Mouse (Mus musculus) midbrain, embryonic 11.5 days (tissue): ENCODE measurements around the gene Rnf166. TPM values are rescaled to one million over a fixed set of nuclear protein-coding genes. Genes with fewer than 3 reads are reported as not detected.

Source experiments
- ATAC-seq: fragments of 200-750 bp; cut with Nextera tagmentation; 2 replicates; pipeline ENCODE4 v1.8.0; 2017; ENCODE audit warnings: moderate TSS enrichment, moderate library complexity; ENCODE audit not compliant: low FRiP score
- DNase-seq: peaks from one replicate; pipeline ENCODE4 v3.0.0; 2015; ENCODE audit warnings: low spot score; ENCODE audit errors: missing footprints
- H3K27ac ChIP-seq: fragments of 300-500 bp; sonication (generic); 2 replicates; pipeline ENCODE4 v1.5.1; 2014; ENCODE audit warnings: low read depth, low read length
- H3K27me3 ChIP-seq: fragments of 300-500 bp; sonication (generic); 2 replicates; pipeline ENCODE4 v1.6.1; 2014; ENCODE audit warnings: mild to moderate bottlenecking, low read length, moderate library complexity, mixed read lengths; ENCODE audit not compliant: control insufficient read depth, insufficient read depth
- H3K36me3 ChIP-seq: fragments of 300-500 bp; sonication (generic); 2 replicates; pipeline ENCODE4 v1.6.1; 2014; ENCODE audit warnings: mild to moderate bottlenecking, low read length, moderate library complexity, mixed read lengths; ENCODE audit not compliant: control insufficient read depth, insufficient read depth
- H3K4me1 ChIP-seq: fragments of 300-500 bp; sonication (generic); 2 replicates; pipeline ENCODE4 v1.6.1; 2014; ENCODE audit warnings: low read length; ENCODE audit not compliant: control insufficient read depth, insufficient read depth
- H3K4me2 ChIP-seq: fragments of 300-500 bp; sonication (generic); 2 replicates; pipeline ENCODE4 v1.6.1; 2014; ENCODE audit warnings: mild to moderate bottlenecking, moderate library complexity
- H3K4me3 ChIP-seq: fragments of 300-500 bp; sonication (generic); 2 replicates; pipeline ENCODE4 v1.5.1; 2014; ENCODE audit warnings: low read depth, low read length
- H3K9ac ChIP-seq: fragments of 300-500 bp; sonication (generic); 2 replicates; pipeline ENCODE4 v1.6.1; 2014; ENCODE audit warnings: low read length
- H3K9me3 ChIP-seq: fragments of 300-500 bp; sonication (generic); 2 replicates; pipeline ENCODE4 v1.6.1; 2016; ENCODE audit warnings: low read length; ENCODE audit not compliant: control insufficient read depth
- WGBS: fragments of 180-500 bp; shearing (Covaris S2); extraction: QIAGEN DNeasy Blood & Tissue Kit; methylation state at CpG from one replicate; pipeline ENCODE4 v1.1.7; 2014; 5-methylcytosine and 5-hydroxymethylcytosine counted together
- polyA plus RNA-seq: library from polyadenylated mRNA; unstranded; fragments of >200 nt; fragmentation: Nextera tagmentation; extraction: Ambion mirVana; gene quantifications from 2 replicates; pipeline ENCODE4 v1.2.1, GENCODE M21; 2014

Rnf166 gene
- polyA plus RNA-seq: 23.2 and 29.7 TPM in 2 replicates

- H3K36me3 ChIP-seq: peaks cover 10% of the 10 kb centered on the region
- H3K4me3 ChIP-seq: peak within 1 kb of the TSS; percentile 61
- ATAC-seq (peak; percentile 95), DNase-seq (peak; percentile 100)
- no peak within 1 kb of the TSS for H3K27ac ChIP-seq
- no peaks in the 10 kb centered on the region for H3K27me3 ChIP-seq
- peak within 1 kb of the TSS; percentile 69 for H3K9ac ChIP-seq
- peak within 1 kb of the TSS; percentile 92 for H3K4me2 ChIP-seq
- H3K9me3 ChIP-seq: no peaks in the 10 kb centered on the region
- H3K4me1 ChIP-seq: peaks cover 15% of the 10 kb centered on the region
- under 1% methylated on average over 94 of the region's 103 CpGs for WGBS
Measured at GRCm38 (mm10) chr8:122475580-122476320, at the start of gene Rnf166, which contains the start of gene Ctu2. Rnf166 (minus strand) TSS chr8:122476064. Ctu2 (plus strand) TSS chr8:122476143.

- DNase-seq (no peak), ATAC-seq (no peak)
- Histone ChIP-seq H3K27me3 (no peaks in the 10 kb centered on the region), H3K27ac (no peak overlapping the region), H3K4me3 (no peak overlapping the region), H3K4me2 (no peak overlapping the region), H3K4me1 (peaks cover 9% of the 10 kb centered on the region), H3K9ac (no peak overlapping the region), H3K9me3 (no peaks in the 10 kb centered on the region), H3K36me3 (no peaks in the 10 kb centered on the region)
- 83% methylated on average over 6 of the region's 6 CpGs for WGBS
Measured at GRCm38 (mm10) chr8:122525004-122525403, 49.1 kb upstream of the Rnf166 start.

- ATAC-seq (no peak), DNase-seq (no peak)
- Histone ChIP-seq H3K4me1 (peaks cover 9% of the 10 kb centered on the region), H3K9ac (no peak overlapping the region), H3K36me3 (no peaks in the 10 kb centered on the region), H3K4me3 (no peak overlapping the region), H3K27me3 (no peaks in the 10 kb centered on the region), H3K9me3 (no peaks in the 10 kb centered on the region), H3K27ac (no peak overlapping the region), H3K4me2 (no peak overlapping the region)
- 91% methylated on average over 6 of the region's 6 CpGs for WGBS
Measured at GRCm38 (mm10) chr8:122524506-122524905, 48.6 kb upstream of the Rnf166 start.

- 0 out of 2 replicates have a peak overlapping the region, but pooled peaks have one; percentile 25 for H3K9ac ChIP-seq
- peak overlapping the region; percentile 30; the same call in 1 of the 2 replicates for H3K27ac ChIP-seq
- no peak overlapping the region for H3K4me3 ChIP-seq
- H3K36me3 ChIP-seq: no peaks in the 10 kb centered on the region
- ATAC-seq: no peak
- WGBS: 27% methylated on average over 23 of the region's 23 CpGs
- H3K4me1 ChIP-seq: peaks cover 9% of the 10 kb centered on the region
- H3K9me3 ChIP-seq: no peaks in the 10 kb centered on the region
- 0 out of 2 replicates have a peak overlapping the region, but pooled peaks have one; percentile 7 for H3K4me2 ChIP-seq
- H3K27me3 ChIP-seq: no peaks in the 10 kb centered on the region
- DNase-seq: no peak
Measured at GRCm38 (mm10) chr8:122523652-122524360, 47.9 kb upstream of the Rnf166 start.

- ATAC-seq (no peak), DNase-seq (no peak)
- no peak overlapping the region; the same call in 1 of the 2 replicates for H3K4me2 ChIP-seq
- H3K4me3 ChIP-seq: no peak overlapping the region
- no peaks in the 10 kb centered on the region for H3K27me3 ChIP-seq
- 55% methylated on average over 14 of the region's 14 CpGs for WGBS
- H3K36me3 ChIP-seq: no peaks in the 10 kb centered on the region
- no peaks in the 10 kb centered on the region for H3K9me3 ChIP-seq
- H3K4me1 ChIP-seq: peaks cover 10% of the 10 kb centered on the region
- H3K9ac ChIP-seq: no peak overlapping the region
- peak overlapping the region; percentile 30; the same call in 1 of the 2 replicates for H3K27ac ChIP-seq
Measured at GRCm38 (mm10) chr8:122522796-122523651, 47.2 kb upstream of the Rnf166 start.

- no peak overlapping the region for H3K9ac ChIP-seq
- H3K4me1 ChIP-seq: peaks cover 17% of the 10 kb centered on the region
- no peak overlapping the region for H3K4me3 ChIP-seq
- H3K4me2 ChIP-seq: no peak overlapping the region
- no peak for DNase-seq
- H3K9me3 ChIP-seq: no peaks in the 10 kb centered on the region
- no peak overlapping the region for H3K27ac ChIP-seq
- no peak for ATAC-seq
- no peaks in the 10 kb centered on the region for H3K36me3 ChIP-seq
- no peaks in the 10 kb centered on the region for H3K27me3 ChIP-seq
- WGBS: 81% methylated on average over 11 of the region's 11 CpGs
Measured at GRCm38 (mm10) chr8:122520611-122521010, 44.7 kb upstream of the Rnf166 start.

GRCm38 (mm10) chr8:122517541-122518190 lies 41.8 kb upstream of the Rnf166 start:
- 51% methylated on average over 6 of the region's 6 CpGs for WGBS
- Histone ChIP-seq H3K27ac (no peak overlapping the region), H3K4me1 (peaks cover 8% of the 10 kb centered on the region)

GRCm38 (mm10) chr8:122515699-122516098 lies 39.8 kb upstream of the Rnf166 start:
- Histone ChIP-seq H3K27ac (no peak overlapping the region), H3K4me3 (no peak overlapping the region), H3K9me3 (no peaks in the 10 kb centered on the region), H3K27me3 (no peaks in the 10 kb centered on the region), H3K4me1 (peaks cover 8% of the 10 kb centered on the region), H3K9ac (no peak overlapping the region), H3K4me2 (no peak overlapping the region), H3K36me3 (no peaks in the 10 kb centered on the region)
- ATAC-seq: no peak
- WGBS: 91% methylated on average over 14 of the region's 14 CpGs
- DNase-seq: no peak

More at GRCm38 (mm10) chr8:122517541-122518190, 41.8 kb upstream of the Rnf166 start:
- H3K9ac ChIP-seq: no peak overlapping the region
- peak; percentile 86 for DNase-seq
- H3K27me3 ChIP-seq: no peaks in the 10 kb centered on the region
- no peaks in the 10 kb centered on the region for H3K9me3 ChIP-seq
- H3K4me2 ChIP-seq: no peak overlapping the region
- no peak overlapping the region for H3K4me3 ChIP-seq
- H3K36me3 ChIP-seq: no peaks in the 10 kb centered on the region
- ATAC-seq: 0 out of 2 replicates have a peak, but pooled peaks have one; percentile 19
